Mouse (Mus musculus) gastrocnemius, adult 2 months (tissue): ENCODE measurements at regions not wholly inside any gene's neighbourhood (a gene's known extent, or its start where the extent isn't known, plus 50 kb on each side); places are given as distances from the start of the nearest gene placed in this dataset.
"Not testable (repeated sequence)": the region's sequence is repeated elsewhere in the genome, so short reads cannot be mapped to it uniquely, and the experiment has no call there.

Experiments used
- DNase-seq: peaks from one replicate; pipeline ENCODE4 v3.0.0; 2022
- H3K27ac ChIP-seq: fragments of 200-600 bp; 2 replicates; pipeline ENCODE4 v1.8.1; 2022; ENCODE audit warnings: mild to moderate bottlenecking
- H3K4me3 ChIP-seq: fragments of 200-600 bp; 2 replicates; pipeline ENCODE4 v1.8.1; 2022; ENCODE audit warnings: mild to moderate bottlenecking, moderate library complexity
- CTCF ChIP-seq: fragments of 200-600 bp; IDR thresholded peaks from 2 replicates; pipeline ENCODE4 v1.8.1; 2022; ENCODE audit warnings: antibody characterized with exemption, mild to moderate bottlenecking, moderate library complexity
- intact Hi-C: fragments of 180-260 bp; cut with DNase I; formaldehyde crosslinking; loops from one replicate; pipeline ENCODE4 v1.15.1; 2025

DNA sequence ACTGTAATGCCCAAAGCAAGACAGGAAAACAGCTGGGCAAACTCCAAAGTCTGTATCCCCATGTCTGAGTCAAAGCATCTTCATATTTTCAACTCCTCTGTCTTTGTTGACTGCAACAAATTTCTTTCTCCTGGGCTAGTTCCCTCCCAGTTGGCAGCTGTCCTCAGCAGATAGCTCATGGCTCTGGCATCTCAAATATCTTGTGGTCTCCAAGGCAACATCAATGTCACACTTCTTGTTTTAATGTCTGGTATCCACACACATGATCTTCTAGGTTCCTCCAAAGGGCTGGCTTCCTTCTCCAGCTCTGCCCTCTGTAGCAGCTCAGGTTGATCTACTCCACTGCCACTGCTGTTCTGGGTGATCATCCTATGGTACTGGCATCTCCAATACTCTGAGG, 242.0 kb upstream of the Zfp804b start:
- DNase-seq, result no peak
- TF ChIP-seq CTCF, result no peak
- no peak overlapping the region for H3K27ac ChIP-seq
- intact Hi-C loops, result no loop called here
- H3K4me3 ChIP-seq, result no peak overlapping the region

- H3K4me3 ChIP-seq, result no peak overlapping the region
- no peak for TF ChIP-seq CTCF
- no peak for DNase-seq
- intact Hi-C loops, result no loop called here
- no peak overlapping the region for H3K27ac ChIP-seq
Observed at GRCm38 (mm10) chr5:7600418-7600817, 255.9 kb upstream of the Zfp804b start.

DNA sequence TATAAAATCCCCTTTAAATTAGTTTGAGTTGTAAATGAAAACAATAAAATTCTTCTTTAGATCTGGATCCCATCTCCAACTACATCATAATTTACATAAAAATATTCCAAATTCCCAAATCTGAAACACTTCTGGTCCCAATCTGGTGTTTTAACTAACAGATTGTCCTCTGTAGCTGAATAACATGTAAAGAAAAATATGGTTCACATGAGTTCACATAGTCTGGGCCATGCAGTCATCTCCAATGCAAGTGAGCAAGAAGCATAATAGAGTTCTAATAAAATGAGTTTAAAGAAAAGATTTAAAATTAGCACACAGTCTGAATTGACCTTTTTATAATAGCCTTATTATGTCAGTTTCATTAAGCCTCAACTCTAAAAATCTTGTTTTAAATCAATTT, 263.0 kb upstream of the Zfp804b start:
- no peak overlapping the region for H3K4me3 ChIP-seq
- no peak for DNase-seq
- no peak overlapping the region for H3K27ac ChIP-seq
- TF ChIP-seq CTCF, result no peak
- intact Hi-C loops, result no loop called here

DNA sequence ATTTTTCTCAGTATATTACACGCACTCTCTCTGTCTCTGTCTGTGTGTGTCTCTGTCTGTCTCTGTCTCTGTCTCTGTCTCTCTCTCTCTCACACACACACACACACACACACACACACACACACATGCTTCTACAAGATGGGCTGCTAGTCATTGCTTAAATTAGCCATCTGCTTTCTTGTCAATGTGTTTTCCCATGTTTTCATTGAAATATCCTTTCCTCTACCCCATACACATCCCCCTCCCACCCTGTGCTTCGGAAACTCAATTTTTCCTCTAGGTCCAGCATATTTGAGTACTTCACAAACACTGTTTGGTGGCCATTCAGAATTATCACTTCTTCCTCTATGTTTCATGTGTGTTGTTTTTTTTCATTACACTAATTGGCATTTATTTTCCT, 263.4 kb upstream of the Zfp804b start:
- intact Hi-C loops, result no loop called here
- Histone ChIP-seq H3K27ac (no peak overlapping the region), H3K4me3 (no peak overlapping the region)
- no peak for TF ChIP-seq CTCF
- DNase-seq, result no peak

- no peak for TF ChIP-seq CTCF
- Histone ChIP-seq H3K4me3 (no peak overlapping the region), H3K27ac (no peak overlapping the region)
- no peak for DNase-seq
- intact Hi-C loops, result no loop called here
Observed at GRCm38 (mm10) chr5:7655280-7655679, 305.0 kb upstream of the Steap4 start.

GRCm38 (mm10) chr5:7701776-7702175, 258.5 kb upstream of the Steap4 start:
- no peak overlapping the region for H3K4me3 ChIP-seq
- intact Hi-C loops, result no loop called here
- no peak overlapping the region for H3K27ac ChIP-seq
- no peak for DNase-seq
- no peak for TF ChIP-seq CTCF

- intact Hi-C loops, result no loop called here
- TF ChIP-seq CTCF, result no peak
- H3K27ac ChIP-seq, result no peak overlapping the region
- H3K4me3 ChIP-seq, result no peak overlapping the region
- no peak for DNase-seq
Observed at GRCm38 (mm10) chr5:7719557-7719956, 240.7 kb upstream of the Steap4 start.

DNA sequence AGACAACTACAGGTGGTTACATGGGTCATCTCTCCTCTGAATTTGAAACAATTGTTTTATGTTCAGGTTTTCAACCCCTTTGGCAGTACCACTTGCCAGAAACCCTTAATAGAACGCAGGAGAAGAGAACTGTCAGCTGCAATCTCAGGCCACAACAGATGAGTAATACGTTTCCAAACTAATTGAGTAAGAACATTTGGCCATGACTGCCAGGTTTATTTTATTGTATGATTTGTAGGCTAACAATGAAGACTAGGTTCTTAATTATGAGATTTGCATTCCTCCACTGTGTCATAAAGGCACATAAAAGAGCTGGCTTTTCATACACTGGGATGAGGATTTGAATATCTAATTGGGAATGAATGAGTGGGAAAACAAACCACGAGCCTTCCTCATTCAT, 240.2 kb upstream of the Steap4 start:
- no peak for TF ChIP-seq CTCF
- intact Hi-C loops, result no loop called here
- DNase-seq, result no peak

GRCm38 (mm10) chr5:7720688-7721087, 239.6 kb upstream of the Steap4 start:
- TF ChIP-seq CTCF, result no peak
- H3K27ac ChIP-seq, result no peak overlapping the region
- no peak for DNase-seq
- no peak overlapping the region for H3K4me3 ChIP-seq
- intact Hi-C loops, result no loop called here

More for the DNA sequence above, 240.2 kb upstream of the Steap4 start:
- Histone ChIP-seq H3K4me3 (no peak overlapping the region), H3K27ac (no peak overlapping the region)

- intact Hi-C loops, result not testable (repeated sequence)
Observed at GRCm38 (mm10) chr5:7732566-7732965, 227.7 kb upstream of the Steap4 start.

DNA sequence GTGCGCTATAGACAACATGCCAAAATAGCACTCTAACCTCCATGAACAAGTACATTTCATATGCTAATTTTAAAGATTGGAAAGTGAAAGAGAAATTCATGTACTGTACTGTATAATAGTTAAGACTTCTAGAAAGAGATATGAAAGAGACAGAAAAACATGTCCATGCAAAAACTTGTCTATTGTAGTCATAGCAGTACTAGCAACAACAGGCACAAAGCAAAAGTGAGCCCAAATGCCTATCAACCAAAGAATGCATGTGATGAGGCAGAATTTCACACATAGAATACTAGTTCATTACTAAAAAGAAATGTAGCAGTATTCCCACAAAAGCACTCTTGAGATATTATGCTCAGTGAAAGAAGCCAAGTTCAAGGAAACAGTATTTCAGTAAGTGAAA, 180.4 kb upstream of the Steap4 start:
- intact Hi-C loops, result no loop called here
- Histone ChIP-seq H3K4me3 (no peak overlapping the region), H3K27ac (no peak overlapping the region)
- DNase-seq, result no peak
- no peak for TF ChIP-seq CTCF

More at GRCm38 (mm10) chr5:7732566-7732965, 227.7 kb upstream of the Steap4 start:
- DNase-seq, H3K4me3 ChIP-seq, H3K27ac ChIP-seq: not testable (repeated sequence)

GRCm38 (mm10) chr5:7782235-7782634, 178.0 kb upstream of the Steap4 start:
- intact Hi-C loops, result no loop called here
- Histone ChIP-seq H3K4me3 (no peak overlapping the region), H3K27ac (no peak overlapping the region)
- DNase-seq, result no peak
- TF ChIP-seq CTCF, result no peak

- Histone ChIP-seq H3K27ac (no peak overlapping the region), H3K4me3 (no peak overlapping the region)
- no peak for DNase-seq
- intact Hi-C loops, result no loop called here
- TF ChIP-seq CTCF, result no peak
Observed at GRCm38 (mm10) chr5:7788406-7788805, 171.9 kb upstream of the Steap4 start.

DNA sequence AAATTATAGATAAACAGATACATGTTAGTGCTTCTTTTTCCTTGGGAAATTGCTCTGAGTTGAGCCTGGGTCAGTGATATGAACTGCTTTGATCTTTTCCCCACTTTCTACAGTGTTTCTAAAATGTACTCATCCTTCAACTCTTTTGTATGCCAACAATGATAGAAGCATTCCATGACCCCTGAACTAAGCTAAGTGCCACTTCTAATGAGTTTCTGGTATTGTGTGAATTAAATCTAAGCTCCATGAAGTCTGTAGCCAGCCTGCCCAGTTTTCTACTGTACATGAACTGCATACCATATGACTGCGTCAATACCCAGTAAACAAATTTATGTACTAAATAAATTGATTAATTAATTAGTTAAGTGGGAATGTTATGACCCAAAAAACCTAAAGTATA, 171.1 kb upstream of the Steap4 start:
- intact Hi-C loops, result no loop called here
- no peak for TF ChIP-seq CTCF
- H3K27ac ChIP-seq, result no peak overlapping the region

GRCm38 (mm10) chr5:7820592-7820991, 139.7 kb upstream of the Steap4 start:
- intact Hi-C loops, result no loop called here
- no peak for DNase-seq
- H3K27ac ChIP-seq, result no peak overlapping the region
- TF ChIP-seq CTCF, result peak; percentile 23; the same call in 1 of the 2 replicates
- no peak overlapping the region for H3K4me3 ChIP-seq

More for the DNA sequence above, 171.1 kb upstream of the Steap4 start:
- DNase-seq, result no peak
- H3K4me3 ChIP-seq, result no peak overlapping the region
